Mouse (Mus musculus): ENCODE results near the gene Fam155a. TPM values are rescaled to one million over a fixed set of nuclear protein-coding genes. Genes with fewer than 3 reads are reported as not detected.
"Not testable (repeated sequence)": the region's sequence is repeated elsewhere in the genome, so short reads cannot be mapped to it uniquely, and the experiment has no call there.

Gene Fam155a
- polyA plus RNA-seq, 1 experiment from 2014 or later: 0.60 TPM

GRCm38 (mm10) chr8:9423184-9423583, 347.8 kb downstream of the Fam155a start:
- Histone ChIP-seq H3K27ac (no peak overlapping the region), H3K27me3 (no peaks in the 10 kb centered on the region), H3K9me3 (replicated peaks) (no peaks in the 10 kb centered on the region), H3K36me3 (no peaks in the 10 kb centered on the region), H3K4me3 (replicated peaks) (no peak overlapping the region), H3K4me2 (no peak overlapping the region), H3K9ac (no peak overlapping the region), H3K4me1 (no peaks in the 10 kb centered on the region)
- ATAC-seq (replicated peaks; ENCODE audit: low FRiP score): no peak
- WGBS: 60% methylated on average over 2 of the region's 2 CpGs

GRCm38 (mm10) chr8:9418856-9419800, 351.8 kb downstream of the Fam155a start:
- ATAC-seq (replicated peaks; ENCODE audit: low FRiP score): no peak
- no peak overlapping the region for H3K4me2 ChIP-seq
- WGBS: 60% methylated on average over 10 of the region's 10 CpGs
- H3K27ac ChIP-seq: no peak overlapping the region
- H3K4me1 ChIP-seq: no peaks in the 10 kb centered on the region
- H3K36me3 ChIP-seq: no peaks in the 10 kb centered on the region
- no peak overlapping the region for H3K9ac ChIP-seq
- no peak overlapping the region for H3K4me3 ChIP-seq (replicated peaks)
- no peaks in the 10 kb centered on the region for H3K9me3 ChIP-seq (replicated peaks)
- H3K27me3 ChIP-seq: no peaks in the 10 kb centered on the region

GRCm38 (mm10) chr8:9416189-9416588, 354.8 kb downstream of the Fam155a start:
- Histone ChIP-seq H3K36me3 (no peaks in the 10 kb centered on the region), H3K27ac (no peak overlapping the region), H3K4me3 (replicated peaks) (no peak overlapping the region), H3K9me3 (replicated peaks) (no peaks in the 10 kb centered on the region), H3K9ac (no peak overlapping the region), H3K27me3 (no peaks in the 10 kb centered on the region), H3K4me2 (no peak overlapping the region), H3K4me1 (no peaks in the 10 kb centered on the region)
- ATAC-seq (replicated peaks; ENCODE audit: low FRiP score): no peak
- WGBS: 88% methylated on average over 9 of the region's 9 CpGs

- H3K27ac ChIP-seq: no peak overlapping the region
- H3K4me2 ChIP-seq: no peak overlapping the region
- H3K9ac ChIP-seq: no peak overlapping the region
- WGBS: 20% methylated on average over 5 of the region's 5 CpGs
- H3K4me3 ChIP-seq (replicated peaks): no peak overlapping the region
- H3K27me3 ChIP-seq: no peaks in the 10 kb centered on the region
- no peaks in the 10 kb centered on the region for H3K36me3 ChIP-seq
- H3K9me3 ChIP-seq (replicated peaks): no peaks in the 10 kb centered on the region
- H3K4me1 ChIP-seq: no peaks in the 10 kb centered on the region; the same call in 1 of the 2 replicates
- ATAC-seq (replicated peaks; ENCODE audit: low FRiP score): no peak
These were observed 362.5 kb downstream of the Fam155a start for GRCm38 (mm10) chr8:9408480-9408879.

GRCm38 (mm10) chr8:9406204-9406603, 364.8 kb downstream of the Fam155a start:
- Histone ChIP-seq H3K4me2 (no peak overlapping the region), H3K36me3 (no peaks in the 10 kb centered on the region), H3K27ac (no peak overlapping the region), H3K9me3 (replicated peaks) (no peaks in the 10 kb centered on the region), H3K27me3 (no peaks in the 10 kb centered on the region), H3K4me3 (replicated peaks) (no peak overlapping the region), H3K9ac (no peak overlapping the region), H3K4me1 (no peaks in the 10 kb centered on the region; the same call in 1 of the 2 replicates)
- ATAC-seq (replicated peaks; ENCODE audit: low FRiP score): no peak
- 88% methylated on average over 6 of the region's 6 CpGs for WGBS

- Histone ChIP-seq H3K27ac (no peak overlapping the region), H3K36me3 (no peaks in the 10 kb centered on the region), H3K4me3 (replicated peaks) (no peak overlapping the region), H3K27me3 (no peaks in the 10 kb centered on the region), H3K4me2 (no peak overlapping the region), H3K9ac (no peak overlapping the region), H3K9me3 (replicated peaks) (no peaks in the 10 kb centered on the region), H3K4me1 (no peaks in the 10 kb centered on the region; the same call in 1 of the 2 replicates)
- 63% methylated on average over 3 of the region's 3 CpGs for WGBS
- ATAC-seq (replicated peaks; ENCODE audit: low FRiP score): no peak
These were observed 366.3 kb downstream of the Fam155a start for GRCm38 (mm10) chr8:9404651-9405050.

GRCm38 (mm10) chr8:9402393-9402792, 368.6 kb downstream of the Fam155a start:
- ATAC-seq (replicated peaks; ENCODE audit: low FRiP score): no peak
- no peak overlapping the region for H3K4me3 ChIP-seq (replicated peaks)
- no peaks in the 10 kb centered on the region for H3K36me3 ChIP-seq
- H3K27me3 ChIP-seq: no peaks in the 10 kb centered on the region
- 55% methylated on average over 4 of the region's 4 CpGs for WGBS
- H3K27ac ChIP-seq: no peak overlapping the region
- H3K4me2 ChIP-seq: no peak overlapping the region
- H3K4me1 ChIP-seq: no peaks in the 10 kb centered on the region
- no peaks in the 10 kb centered on the region for H3K9me3 ChIP-seq (replicated peaks)
- no peak overlapping the region for H3K9ac ChIP-seq

- no peak overlapping the region for H3K4me2 ChIP-seq
- H3K9me3 ChIP-seq (replicated peaks): no peaks in the 10 kb centered on the region
- no peak overlapping the region for H3K4me3 ChIP-seq (replicated peaks)
- no peaks in the 10 kb centered on the region for H3K36me3 ChIP-seq
- no peaks in the 10 kb centered on the region for H3K4me1 ChIP-seq
- no peaks in the 10 kb centered on the region for H3K27me3 ChIP-seq
- no peak for ATAC-seq (replicated peaks; ENCODE audit: low FRiP score)
- H3K9ac ChIP-seq: no peak overlapping the region
- WGBS: 87% methylated on average over 3 of the region's 3 CpGs
- H3K27ac ChIP-seq: no peak overlapping the region
These were observed 372.2 kb downstream of the Fam155a start for GRCm38 (mm10) chr8:9398606-9399263.

GRCm38 (mm10) chr8:9398040-9398439, 372.9 kb downstream of the Fam155a start:
- no peak overlapping the region for H3K9ac ChIP-seq
- H3K27ac ChIP-seq: no peak overlapping the region
- no peak overlapping the region for H3K4me3 ChIP-seq (replicated peaks)
- H3K4me2 ChIP-seq: no peak overlapping the region
- no peak for ATAC-seq (replicated peaks; ENCODE audit: low FRiP score)
- no peaks in the 10 kb centered on the region for H3K9me3 ChIP-seq (replicated peaks)
- no peaks in the 10 kb centered on the region for H3K4me1 ChIP-seq
- WGBS: 61% methylated on average over 6 of the region's 6 CpGs
- H3K27me3 ChIP-seq: no peaks in the 10 kb centered on the region
- no peaks in the 10 kb centered on the region for H3K36me3 ChIP-seq

GRCm38 (mm10) chr8:9394670-9395069, 376.3 kb downstream of the Fam155a start:
- no peak overlapping the region for H3K27ac ChIP-seq
- no peaks in the 10 kb centered on the region for H3K36me3 ChIP-seq
- ATAC-seq (replicated peaks; ENCODE audit: low FRiP score): no peak
- H3K9me3 ChIP-seq (replicated peaks): no peaks in the 10 kb centered on the region
- no peaks in the 10 kb centered on the region for H3K4me1 ChIP-seq
- no peak overlapping the region for H3K9ac ChIP-seq
- 89% methylated on average over 5 of the region's 5 CpGs for WGBS
- H3K27me3 ChIP-seq: no peaks in the 10 kb centered on the region
- H3K4me2 ChIP-seq: no peak overlapping the region
- no peak overlapping the region for H3K4me3 ChIP-seq (replicated peaks)

GRCm38 (mm10) chr8:9393246-9393645, 377.7 kb downstream of the Fam155a start:
- Histone ChIP-seq H3K27ac (no peak overlapping the region), H3K4me2 (no peak overlapping the region), H3K36me3 (no peaks in the 10 kb centered on the region), H3K9me3 (replicated peaks) (no peaks in the 10 kb centered on the region), H3K4me3 (replicated peaks) (no peak overlapping the region), H3K4me1 (no peaks in the 10 kb centered on the region), H3K9ac (no peak overlapping the region), H3K27me3 (no peaks in the 10 kb centered on the region)
- ATAC-seq (replicated peaks; ENCODE audit: low FRiP score): no peak
- WGBS: 49% methylated on average over 2 of the region's 2 CpGs

- 93% methylated on average over 2 of the region's 2 CpGs for WGBS
- H3K27me3 ChIP-seq; ATAC-seq (replicated peaks; ENCODE audit: low FRiP score); H3K9me3 ChIP-seq (replicated peaks); H3K27ac ChIP-seq; H3K4me2 ChIP-seq; H3K4me3 ChIP-seq (replicated peaks); H3K9ac ChIP-seq; H3K4me1 ChIP-seq; H3K36me3 ChIP-seq: not testable (repeated sequence)
These were observed 380.7 kb downstream of the Fam155a start for GRCm38 (mm10) chr8:9390229-9390628.

All from kidney, embryonic 15.5 days (tissue).